Mouse (Mus musculus): ENCODE results near the gene Foxi2.

The Foxi2 gene

GRCm38 (mm10) chr7:135410237-135410965, at the start of gene Foxi2:
Foxi2 (plus strand) TSS chr7:135410308.
- no peak for DNase-seq

GRCm38 (mm10) chr7:135364606-135365005, 45.5 kb upstream of the Foxi2 start:
- DNase-seq, result no peak

GRCm38 (mm10) chr7:135376048-135376447, 34.1 kb upstream of the Foxi2 start:
- DNase-seq, result no peak

- DNase-seq, result peak in 1 of 2 experiments; percentile 19
Measured at GRCm38 (mm10) chr7:135376932-135377331, 33.2 kb upstream of the Foxi2 start.

DNA sequence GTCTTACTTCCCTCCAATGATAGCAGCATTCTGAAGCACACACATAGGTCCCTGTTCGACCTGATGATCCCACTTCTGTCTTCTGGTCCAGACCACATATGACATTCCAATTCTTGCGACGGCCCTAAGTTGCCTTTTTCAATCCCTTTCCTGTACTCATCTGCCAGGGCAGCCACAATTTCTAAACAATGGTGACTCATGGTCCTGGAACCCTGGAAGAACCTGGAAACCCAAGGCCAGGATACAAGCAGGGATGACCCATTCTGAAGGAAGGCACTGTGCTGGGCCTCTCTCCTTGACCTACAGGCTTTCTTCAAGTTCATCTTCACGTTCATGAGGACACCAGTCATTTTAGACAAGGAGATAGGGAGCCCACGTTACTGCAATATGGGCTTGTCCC, 31.8 kb upstream of the Foxi2 start:
- no peak for DNase-seq

GRCm38 (mm10) chr7:135389039-135389438, 21.1 kb upstream of the Foxi2 start:
- no peak for DNase-seq

DNA sequence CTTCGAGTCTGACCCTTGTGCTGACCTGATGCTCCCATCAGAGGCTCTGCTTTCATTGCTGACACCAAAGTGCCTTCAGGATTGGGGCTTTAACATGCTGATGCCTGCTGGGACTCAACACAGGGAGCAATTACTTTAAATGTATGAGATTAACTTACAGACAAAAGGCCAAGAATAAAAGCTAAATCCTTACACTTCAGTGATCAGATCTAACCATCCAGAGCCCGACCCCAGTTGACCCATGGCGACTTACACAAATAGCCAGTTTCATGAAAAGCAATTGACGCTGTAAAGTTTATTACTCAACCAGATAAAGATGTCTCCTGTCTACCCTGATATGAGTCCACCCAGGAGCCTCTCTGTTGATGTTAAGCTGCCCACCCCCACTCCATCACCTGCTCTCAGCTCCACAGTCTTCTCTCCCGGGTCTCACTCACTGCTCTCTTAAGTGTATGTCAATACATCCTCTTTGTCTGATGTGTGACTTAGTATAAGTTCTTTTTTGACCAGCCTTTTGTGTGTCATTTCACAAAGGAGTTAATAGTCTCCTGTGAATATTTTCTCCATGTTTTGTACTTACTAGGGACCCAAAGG, 17.1 kb upstream of the Foxi2 start:
- DNase-seq, result no peak

DNA sequence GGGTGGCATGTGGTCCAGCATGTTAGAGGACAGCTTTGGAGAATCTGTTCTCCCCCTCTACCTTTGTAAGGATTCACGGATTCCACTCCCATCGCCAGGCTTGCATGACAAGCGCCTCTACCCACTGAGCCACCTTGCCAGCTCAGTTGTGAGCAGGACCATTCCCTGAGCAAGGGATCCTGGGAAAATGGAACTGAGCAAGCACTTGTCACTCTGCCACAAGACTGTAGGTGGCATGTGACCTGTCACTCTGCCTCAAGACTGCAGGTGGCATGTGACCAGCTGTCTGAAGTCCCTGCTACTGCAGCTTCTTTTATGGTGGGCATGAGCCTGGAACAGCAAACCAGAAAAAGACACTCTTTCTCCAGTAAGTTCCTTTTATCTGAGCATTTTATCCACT, 15.7 kb upstream of the Foxi2 start:
- DNase-seq, result no peak

DNA sequence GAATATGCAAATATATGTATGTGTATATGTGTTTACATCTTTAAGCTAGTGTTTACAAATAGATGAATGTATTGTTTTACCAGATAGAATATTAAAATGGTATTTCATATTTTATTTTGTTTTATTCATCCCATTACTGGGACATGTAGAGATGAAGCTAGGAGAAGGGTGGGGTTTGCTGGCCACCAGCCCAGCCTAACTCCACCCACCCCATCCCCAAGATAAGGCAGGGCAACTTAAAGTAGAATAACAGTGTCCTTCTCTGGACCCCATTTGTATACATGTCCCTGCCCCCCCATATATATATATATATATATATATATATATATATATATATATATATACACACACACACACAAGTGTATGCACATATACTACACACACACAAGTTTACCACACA, 14.9 kb upstream of the Foxi2 start:
- no peak for DNase-seq

DNA sequence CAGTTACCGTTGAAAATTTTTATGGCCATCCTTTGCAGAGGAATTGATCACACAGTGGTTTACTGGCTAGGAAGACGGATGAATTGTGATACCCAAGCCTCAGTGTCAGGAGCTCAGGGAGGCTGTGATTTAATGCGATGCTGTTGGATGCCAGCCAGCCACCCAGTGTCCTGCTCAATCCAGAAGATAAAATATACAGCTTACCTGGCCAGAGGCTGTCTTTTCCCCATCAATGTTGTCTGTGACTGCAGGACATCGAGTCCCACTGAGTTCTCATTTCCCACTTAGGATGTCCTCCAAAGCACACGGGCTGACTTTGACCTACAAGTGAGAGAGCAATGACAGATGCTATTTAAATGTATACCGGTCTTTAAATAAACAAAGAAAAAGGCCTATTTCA, 13.0 kb upstream of the Foxi2 start:
- DNase-seq, result no peak

- DNase-seq, result no peak
Measured at GRCm38 (mm10) chr7:135397874-135398273, 12.2 kb upstream of the Foxi2 start.

DNA sequence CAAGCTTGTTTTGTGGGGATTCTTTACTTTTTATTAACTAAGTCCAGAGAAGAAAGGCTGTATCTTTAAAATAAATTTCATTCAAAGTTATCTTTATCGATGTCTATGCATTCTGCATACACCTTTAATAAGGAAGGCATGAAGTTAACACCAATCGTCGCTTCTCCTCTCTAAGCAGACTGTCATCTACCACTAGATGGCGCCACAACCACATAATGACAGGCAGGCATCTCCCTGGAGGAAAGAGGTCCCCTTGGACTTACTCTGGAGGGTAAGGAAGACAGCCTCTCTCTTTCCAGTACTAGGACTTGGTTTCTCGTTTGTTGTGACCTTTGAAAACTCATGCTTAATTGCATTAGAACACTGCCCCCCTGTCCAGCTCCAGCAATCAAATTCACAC, 6.7 kb upstream of the Foxi2 start:
- DNase-seq, result peak in 1 of 2 experiments; percentile 30

DNA sequence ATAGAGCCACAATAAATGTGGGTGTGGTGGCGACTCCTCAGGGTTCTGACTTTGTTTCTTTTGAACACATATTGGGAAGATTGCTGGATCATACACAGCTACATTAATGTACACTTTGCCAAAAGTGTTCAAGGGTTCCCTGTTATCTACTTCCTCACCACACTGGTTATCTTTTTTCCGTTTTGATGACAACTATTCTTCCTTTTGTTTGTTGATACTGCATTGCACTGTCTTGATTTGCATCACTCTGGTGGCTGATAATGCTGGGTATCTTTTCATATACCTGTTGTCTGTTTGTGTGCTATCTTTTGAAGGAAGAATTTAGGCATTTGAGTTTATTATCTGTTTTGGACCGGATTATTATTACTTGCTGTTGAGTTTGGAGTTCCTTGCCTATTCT, 3.3 kb upstream of the Foxi2 start:
- no peak for DNase-seq

DNA sequence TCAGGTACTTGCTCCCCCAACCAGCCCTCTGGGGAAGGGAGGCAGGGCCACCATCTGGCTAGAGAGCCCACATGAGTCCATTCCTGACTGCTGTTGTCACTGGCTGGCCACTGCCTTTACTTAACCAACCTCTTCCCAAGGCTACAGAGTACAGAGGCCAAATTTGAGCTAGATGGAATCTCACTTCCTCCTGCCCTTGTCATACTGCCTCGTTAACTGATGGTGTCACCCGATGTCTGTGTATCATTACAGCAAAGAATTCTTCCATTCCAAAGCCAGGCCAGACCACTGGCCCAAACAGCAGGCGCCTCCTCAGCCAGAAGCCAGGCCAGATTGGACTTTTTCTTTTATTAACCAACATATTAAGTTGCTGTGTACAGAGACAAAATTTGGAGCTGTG, 1.6 kb upstream of the Foxi2 start:
- DNase-seq, result no peak

DNA sequence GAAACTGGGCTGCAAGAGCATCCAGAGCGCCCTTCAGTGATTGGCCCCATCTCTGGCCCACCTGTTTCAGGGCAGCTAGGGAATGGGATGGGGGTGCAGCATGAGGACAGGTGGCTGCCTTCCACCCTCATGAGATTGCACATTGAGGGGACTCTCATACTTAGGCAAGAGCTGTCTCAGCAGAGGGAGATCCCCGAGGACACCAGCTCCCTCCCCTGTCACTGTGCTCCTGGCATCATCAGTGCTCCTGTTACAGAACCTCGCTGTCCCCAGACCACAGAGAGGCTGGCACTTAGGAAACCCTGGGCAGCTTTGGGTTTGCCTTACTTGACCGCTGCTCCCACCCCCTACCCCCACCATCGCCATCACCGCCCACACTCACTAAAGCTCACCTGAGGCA, 2.2 kb downstream of the Foxi2 start:
- no peak for DNase-seq

GRCm38 (mm10) chr7:135428840-135429239, 18.7 kb downstream of the Foxi2 start:
- no peak for DNase-seq

DNA sequence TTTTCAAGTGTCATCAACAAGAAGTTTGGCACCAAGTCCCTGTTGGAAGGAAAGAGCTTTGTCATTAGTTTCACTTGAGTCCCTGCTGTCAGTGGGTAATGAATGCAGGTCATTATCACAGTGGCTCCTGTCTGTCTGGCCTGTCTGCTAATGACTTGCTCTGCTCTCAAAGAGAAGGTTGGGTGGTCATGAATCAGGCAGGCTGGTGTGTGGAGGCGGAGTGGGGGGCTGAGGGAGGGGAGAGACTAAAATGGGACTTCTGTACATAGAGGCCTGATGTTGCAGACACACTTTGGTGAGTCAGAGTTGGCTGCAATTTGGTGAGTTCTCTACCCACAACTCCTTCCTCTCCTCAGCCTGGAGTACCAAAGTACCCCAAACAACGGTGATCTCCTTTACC, 20.8 kb downstream of the Foxi2 start:
- no peak for DNase-seq

DNA sequence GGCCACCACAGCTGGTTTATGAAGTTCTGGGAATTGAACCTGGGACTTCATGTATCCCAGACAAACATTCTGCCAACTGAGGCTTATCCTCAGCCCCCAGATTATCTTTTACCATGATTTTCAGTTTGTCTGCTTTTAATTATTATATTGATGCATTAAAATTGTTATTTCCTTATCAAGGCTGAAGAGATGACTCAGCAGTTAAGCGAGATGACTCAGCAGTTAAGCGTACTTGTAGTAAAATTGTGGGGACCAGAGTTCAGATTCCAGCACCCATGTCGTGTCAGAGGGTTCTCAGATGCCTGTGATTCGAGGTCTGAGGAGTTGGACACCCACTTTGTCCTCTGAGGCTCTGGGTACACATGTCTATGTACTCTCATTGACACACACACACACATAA, 33.8 kb downstream of the Foxi2 start:
- DNase-seq, result no peak

DNA sequence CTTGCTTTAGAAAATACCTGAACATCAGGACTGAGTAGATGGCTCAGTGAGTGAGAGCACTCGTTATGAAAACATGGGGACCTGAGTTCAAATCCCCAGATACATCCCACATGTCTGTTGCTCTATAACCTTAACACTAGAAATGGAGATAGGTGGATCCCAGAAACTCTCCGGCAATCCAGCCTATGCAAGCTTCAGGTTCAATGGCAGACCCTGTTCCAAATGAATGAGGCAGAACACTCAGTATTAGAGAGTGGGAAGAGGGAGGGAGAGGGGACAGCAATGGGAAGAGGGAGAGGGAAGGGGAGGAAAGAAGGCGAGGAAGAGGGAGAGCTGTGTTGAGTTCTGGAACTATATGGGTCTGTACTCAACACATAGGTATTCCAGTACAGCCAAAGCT, 41.2 kb downstream of the Foxi2 start:
- no peak for DNase-seq

DNA sequence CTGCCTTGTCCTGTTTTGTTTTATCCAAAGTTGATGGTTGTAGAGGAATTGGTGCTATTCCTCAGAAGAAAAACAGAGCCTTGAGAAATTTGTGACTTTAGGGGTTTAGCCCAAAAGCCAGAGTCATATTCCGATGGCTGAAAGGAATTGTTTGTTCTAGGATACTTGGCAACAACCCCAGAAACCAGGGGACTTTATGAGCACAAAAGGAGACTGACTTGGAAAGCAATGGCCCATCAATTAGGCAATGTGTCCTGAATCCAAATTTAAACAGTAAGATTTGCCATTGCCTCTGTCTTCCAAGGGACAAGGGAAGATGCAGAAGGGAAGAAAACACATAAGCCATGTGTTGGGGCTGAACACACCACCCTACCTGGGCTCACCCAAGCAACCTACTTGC, 42.3 kb downstream of the Foxi2 start:
- DNase-seq, result no peak

- DNase-seq, result no peak
Measured at GRCm38 (mm10) chr7:135453690-135454089, 43.6 kb downstream of the Foxi2 start.
